Mouse (Mus musculus): ENCODE data around the gene Ube2m. TPM values are rescaled to one million over a fixed set of nuclear protein-coding genes. Genes with fewer than 3 reads are reported as not detected.

The Ube2m gene
- polyA plus RNA-seq, 1 experiment, result 377 TPM

- peak; percentile 83 for TF ChIP-seq CTCF (IDR thresholded peaks at IDR 0.05; ENCODE audit: control insufficient read depth, insufficient read depth, insufficient replicate concordance, low read depth, low read length)
- TF ChIP-seq POLR2A (IDR thresholded peaks at IDR 0.05; ENCODE audit: control insufficient read depth, low read depth, low read length), result no peak
- peak overlapping the region; percentile 76 for H3K27ac ChIP-seq (ENCODE audit: control insufficient read depth, insufficient read depth, low read depth, low read length)
- H3K4me1 ChIP-seq (ENCODE audit: control insufficient read depth, insufficient read depth, low read length), result peaks cover 11% of the 10 kb centered on the region
- H3K27me3 ChIP-seq (ENCODE audit: control insufficient read depth, insufficient read depth, low read length), result no peaks in the 10 kb centered on the region
- no peaks in the 10 kb centered on the region for H3K36me3 ChIP-seq (ENCODE audit: control insufficient read depth, insufficient read depth, low read length)
- H3K4me3 ChIP-seq (ENCODE audit: control insufficient read depth, low read depth, low read length), result peak overlapping the region; percentile 93
Measured at GRCm38 (mm10) chr7:13009143-13010004, 28.7 kb downstream of the Ube2m start.

GRCm38 (mm10) chr7:13007341-13008092, 30.6 kb downstream of the Ube2m start:
- Histone ChIP-seq H3K27ac (ENCODE audit: control insufficient read depth, insufficient read depth, low read depth, low read length) (no peak overlapping the region), H3K4me3 (ENCODE audit: control insufficient read depth, low read depth, low read length) (no peak overlapping the region)

GRCm38 (mm10) chr7:13006531-13006930, 31.5 kb downstream of the Ube2m start:
- TF ChIP-seq CTCF (IDR thresholded peaks at IDR 0.05; ENCODE audit: control insufficient read depth, insufficient read depth, insufficient replicate concordance, low read depth, low read length) (no peak), POLR2A (IDR thresholded peaks at IDR 0.05; ENCODE audit: control insufficient read depth, low read depth, low read length) (no peak)
- peaks cover 11% of the 10 kb centered on the region for H3K4me1 ChIP-seq (ENCODE audit: control insufficient read depth, insufficient read depth, low read length)
- H3K27ac ChIP-seq (ENCODE audit: control insufficient read depth, insufficient read depth, low read depth, low read length), result no peak overlapping the region
- H3K4me3 ChIP-seq (ENCODE audit: control insufficient read depth, low read depth, low read length), result no peak overlapping the region
- H3K27me3 ChIP-seq (ENCODE audit: control insufficient read depth, insufficient read depth, low read length), result no peaks in the 10 kb centered on the region
- no peaks in the 10 kb centered on the region for H3K36me3 ChIP-seq (ENCODE audit: control insufficient read depth, insufficient read depth, low read length)

More at GRCm38 (mm10) chr7:13007341-13008092, 30.6 kb downstream of the Ube2m start:
- Histone ChIP-seq H3K4me1 (ENCODE audit: control insufficient read depth, insufficient read depth, low read length) (peaks cover 11% of the 10 kb centered on the region), H3K27me3 (ENCODE audit: control insufficient read depth, insufficient read depth, low read length) (no peaks in the 10 kb centered on the region), H3K36me3 (ENCODE audit: control insufficient read depth, insufficient read depth, low read length) (no peaks in the 10 kb centered on the region)
- TF ChIP-seq CTCF (IDR thresholded peaks at IDR 0.05; ENCODE audit: control insufficient read depth, insufficient read depth, insufficient replicate concordance, low read depth, low read length), result no peak
- TF ChIP-seq POLR2A (IDR thresholded peaks at IDR 0.05; ENCODE audit: control insufficient read depth, low read depth, low read length), result no peak

GRCm38 (mm10) chr7:13006011-13006410, 32.1 kb downstream of the Ube2m start:
- TF ChIP-seq CTCF (IDR thresholded peaks at IDR 0.05; ENCODE audit: control insufficient read depth, insufficient read depth, insufficient replicate concordance, low read depth, low read length) (no peak), POLR2A (IDR thresholded peaks at IDR 0.05; ENCODE audit: control insufficient read depth, low read depth, low read length) (no peak)
- Histone ChIP-seq H3K4me3 (ENCODE audit: control insufficient read depth, low read depth, low read length) (no peak overlapping the region), H3K36me3 (ENCODE audit: control insufficient read depth, insufficient read depth, low read length) (no peaks in the 10 kb centered on the region), H3K4me1 (ENCODE audit: control insufficient read depth, insufficient read depth, low read length) (peaks cover 11% of the 10 kb centered on the region), H3K27me3 (ENCODE audit: control insufficient read depth, insufficient read depth, low read length) (no peaks in the 10 kb centered on the region), H3K27ac (ENCODE audit: control insufficient read depth, insufficient read depth, low read depth, low read length) (no peak overlapping the region)

GRCm38 (mm10) chr7:13003380-13003779, 34.7 kb downstream of the Ube2m start:
- TF ChIP-seq POLR2A (IDR thresholded peaks at IDR 0.05; ENCODE audit: control insufficient read depth, low read depth, low read length) (no peak), CTCF (IDR thresholded peaks at IDR 0.05; ENCODE audit: control insufficient read depth, insufficient read depth, insufficient replicate concordance, low read depth, low read length) (no peak)
- Histone ChIP-seq H3K36me3 (ENCODE audit: control insufficient read depth, insufficient read depth, low read length) (no peaks in the 10 kb centered on the region), H3K4me3 (ENCODE audit: control insufficient read depth, low read depth, low read length) (no peak overlapping the region), H3K27me3 (ENCODE audit: control insufficient read depth, insufficient read depth, low read length) (no peaks in the 10 kb centered on the region), H3K4me1 (ENCODE audit: control insufficient read depth, insufficient read depth, low read length) (peaks cover 6% of the 10 kb centered on the region), H3K27ac (ENCODE audit: control insufficient read depth, insufficient read depth, low read depth, low read length) (no peak overlapping the region)

GRCm38 (mm10) chr7:13001584-13001983, 36.5 kb downstream of the Ube2m start:
- H3K27me3 ChIP-seq (ENCODE audit: control insufficient read depth, insufficient read depth, low read length), result no peaks in the 10 kb centered on the region
- H3K4me1 ChIP-seq (ENCODE audit: control insufficient read depth, insufficient read depth, low read length), result no peaks in the 10 kb centered on the region; the same call in none of the 2 replicates
- H3K27ac ChIP-seq (ENCODE audit: control insufficient read depth, insufficient read depth, low read depth, low read length), result no peak overlapping the region
- no peak overlapping the region for H3K4me3 ChIP-seq (ENCODE audit: control insufficient read depth, low read depth, low read length)
- TF ChIP-seq CTCF (IDR thresholded peaks at IDR 0.05; ENCODE audit: control insufficient read depth, insufficient read depth, insufficient replicate concordance, low read depth, low read length) (no peak), POLR2A (IDR thresholded peaks at IDR 0.05; ENCODE audit: control insufficient read depth, low read depth, low read length) (no peak)
- H3K36me3 ChIP-seq (ENCODE audit: control insufficient read depth, insufficient read depth, low read length), result no peaks in the 10 kb centered on the region

GRCm38 (mm10) chr7:12998851-12999250, 39.2 kb downstream of the Ube2m start, which contains the start of gene Trim28:
Trim28 (plus strand) TSS chr7:12999114.
- no peak within 1 kb of the TSS for H3K4me3 ChIP-seq (ENCODE audit: control insufficient read depth, low read depth, low read length)
- no peaks in the 10 kb centered on the region; the same call in none of the 2 replicates for H3K4me1 ChIP-seq (ENCODE audit: control insufficient read depth, insufficient read depth, low read length)
- H3K27me3 ChIP-seq (ENCODE audit: control insufficient read depth, insufficient read depth, low read length), result no peaks in the 10 kb centered on the region
- H3K27ac ChIP-seq (ENCODE audit: control insufficient read depth, insufficient read depth, low read depth, low read length), result peak within 1 kb of the TSS; percentile 61; the same call in 1 of the 2 replicates
- TF ChIP-seq CTCF (IDR thresholded peaks at IDR 0.05; ENCODE audit: control insufficient read depth, insufficient read depth, insufficient replicate concordance, low read depth, low read length) (no peak), POLR2A (IDR thresholded peaks at IDR 0.05; ENCODE audit: control insufficient read depth, low read depth, low read length) (no peak)
- H3K36me3 ChIP-seq (ENCODE audit: control insufficient read depth, insufficient read depth, low read length), result no peaks in the 10 kb centered on the region
